Mouse (Mus musculus): ENCODE data around the gene Slc2a13.

- no peak for TF ChIP-seq CTCF (IDR thresholded peaks at IDR 0.05; ENCODE audit: control insufficient read depth, insufficient read depth, insufficient replicate concordance, low read depth, low read length)
- no peak for TF ChIP-seq POLR2A (IDR thresholded peaks at IDR 0.05; ENCODE audit: control insufficient read depth, low read depth, low read length)
Measured at GRCm38 (mm10) chr15:91571981-91572380, 1.1 kb downstream of the Slc2a13 start.

Data from testis, adult 2 months (tissue).